Mouse (Mus musculus): ENCODE measurements around the gene BB287469. TPM values are rescaled to one million over a fixed set of nuclear protein-coding genes. Genes with fewer than 3 reads are reported as not detected.
"Not testable (repeated sequence)": the region's sequence is repeated elsewhere in the genome, so short reads cannot be mapped to it uniquely, and the experiment has no call there.

BB287469 gene
- polyA plus RNA-seq (2014; fragmentation: Nextera tagmentation; extraction: Ambion mirVana) = not detected in 2 replicates

DNA sequence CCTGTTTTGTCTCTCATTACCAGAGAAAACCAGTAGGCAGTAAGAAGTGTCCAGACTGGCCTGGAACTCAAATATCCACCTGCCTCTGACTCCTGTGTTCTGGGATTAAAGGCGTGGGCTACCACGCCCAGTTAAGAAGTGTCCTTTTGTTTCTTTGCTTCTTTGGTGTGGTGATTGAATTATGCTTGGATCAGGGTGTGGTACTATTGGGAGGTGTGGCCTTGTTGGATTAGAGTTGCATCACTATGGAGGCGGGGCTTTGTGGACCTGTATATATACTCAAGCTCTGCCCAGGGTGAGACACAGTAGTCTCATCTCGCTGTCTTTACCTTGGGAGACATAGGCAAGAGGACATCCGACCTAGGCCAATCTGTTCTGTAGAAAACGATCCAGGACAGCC lies at the start of gene BB287469:
Gene BB287469, plus strand, starts transcription at position 301 of the 400 bp plus-strand sequence.
- H3K4me3 ChIP-seq (ENCODE audit: low read depth, low read length); H3K9me3 ChIP-seq (ENCODE audit: control insufficient read depth, low read length): not testable (repeated sequence)
- WGBS = 92% methylated on average over 4 of the region's 6 CpGs

DNA sequence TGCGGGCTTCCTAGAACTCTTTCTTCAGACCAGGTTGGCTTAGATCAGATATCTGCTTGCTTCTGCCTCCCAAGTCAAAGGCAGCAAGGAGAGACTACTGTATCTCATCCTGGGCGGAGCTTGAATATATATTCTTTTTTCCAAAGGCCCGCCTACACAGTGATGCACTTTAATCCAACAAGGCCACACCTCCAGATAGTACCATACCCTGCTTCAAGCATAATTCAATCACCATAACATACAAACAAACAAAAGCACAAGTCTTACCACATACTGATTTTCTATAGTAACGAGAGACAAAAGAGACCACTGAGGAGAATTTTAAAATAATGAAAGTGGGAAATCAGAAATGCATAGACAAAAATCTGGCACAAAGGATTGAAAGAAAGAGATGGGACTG lies 40.7 kb upstream of the BB287469 start, which contains the start of gene Gm21319:
Gene Gm21319, minus strand, starts transcription at position 101 of the 400 bp plus-strand sequence.
- H3K4me1 ChIP-seq (ENCODE audit: control insufficient read depth, insufficient read depth, low read length); H3K9me3 ChIP-seq (ENCODE audit: control insufficient read depth, low read length); H3K9ac ChIP-seq (ENCODE audit: low read length); H3K4me3 ChIP-seq (ENCODE audit: low read depth, low read length); H3K27me3 ChIP-seq (ENCODE audit: control insufficient read depth, insufficient read depth, low read length); H3K4me2 ChIP-seq; DNase-seq (ENCODE audit: low spot score, missing footprints); H3K27ac ChIP-seq (ENCODE audit: low read depth, low read length); H3K36me3 ChIP-seq (ENCODE audit: control insufficient read depth, insufficient read depth, low read length); ATAC-seq (ENCODE audit: low FRiP score): not testable (repeated sequence)
- WGBS = 82% methylated on average over 4 of the region's 4 CpGs

More for the DNA sequence above, at the start of gene BB287469:
- H3K36me3 ChIP-seq (ENCODE audit: control insufficient read depth, insufficient read depth, low read length); H3K27me3 ChIP-seq (ENCODE audit: control insufficient read depth, insufficient read depth, low read length); ATAC-seq (ENCODE audit: low FRiP score); H3K27ac ChIP-seq (ENCODE audit: low read depth, low read length); H3K4me2 ChIP-seq; DNase-seq (ENCODE audit: low spot score, missing footprints); H3K9ac ChIP-seq (ENCODE audit: low read length); H3K4me1 ChIP-seq (ENCODE audit: control insufficient read depth, insufficient read depth, low read length): not testable (repeated sequence)

- WGBS = 93% methylated on average over 1 of the region's 1 CpGs
- not testable (repeated sequence) for H3K4me2 ChIP-seq; ATAC-seq (ENCODE audit: low FRiP score)
These were observed 21.2 kb upstream of the BB287469 start, which contains the start of gene Gm21936 for GRCm38 (mm10) chr12:87795212-87795611. TSS of gene Gm21936 (plus strand) at chr12:87795512.

DNA sequence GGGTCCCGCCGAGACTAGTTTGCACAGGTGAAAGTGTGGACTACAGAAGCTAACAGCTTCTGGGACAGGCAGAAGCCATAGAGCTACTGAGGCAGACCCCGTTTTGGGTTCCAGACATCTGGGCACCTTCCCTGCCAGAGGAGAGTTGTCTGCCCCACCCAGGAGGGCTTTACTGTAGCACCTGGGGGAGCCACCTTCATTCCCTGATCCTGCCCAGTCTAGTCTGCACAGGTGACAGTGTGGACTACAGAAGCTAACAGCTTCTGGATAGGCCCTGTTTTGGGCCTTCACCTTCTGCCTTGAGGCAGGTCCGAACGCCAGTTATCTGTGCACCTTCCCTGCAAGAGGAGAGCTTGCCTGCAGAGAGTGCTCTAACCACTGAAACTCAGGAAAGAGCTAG lies 18.4 kb upstream of the BB287469 start:
- ATAC-seq (ENCODE audit: low FRiP score); H3K27ac ChIP-seq (ENCODE audit: low read depth, low read length); H3K9me3 ChIP-seq (ENCODE audit: control insufficient read depth, low read length); H3K36me3 ChIP-seq (ENCODE audit: control insufficient read depth, insufficient read depth, low read length); DNase-seq (ENCODE audit: low spot score, missing footprints); H3K27me3 ChIP-seq (ENCODE audit: control insufficient read depth, insufficient read depth, low read length); H3K4me2 ChIP-seq; H3K9ac ChIP-seq (ENCODE audit: low read length); H3K4me1 ChIP-seq (ENCODE audit: control insufficient read depth, insufficient read depth, low read length); H3K4me3 ChIP-seq (ENCODE audit: low read depth, low read length): not testable (repeated sequence)
- WGBS = 90% methylated on average over 3 of the region's 5 CpGs

More at GRCm38 (mm10) chr12:87795212-87795611, 21.2 kb upstream of the BB287469 start, which contains the start of gene Gm21936:
- H3K27ac ChIP-seq (ENCODE audit: low read depth, low read length); H3K36me3 ChIP-seq (ENCODE audit: control insufficient read depth, insufficient read depth, low read length); H3K27me3 ChIP-seq (ENCODE audit: control insufficient read depth, insufficient read depth, low read length); H3K4me1 ChIP-seq (ENCODE audit: control insufficient read depth, insufficient read depth, low read length); H3K4me3 ChIP-seq (ENCODE audit: low read depth, low read length); H3K9ac ChIP-seq (ENCODE audit: low read length); H3K9me3 ChIP-seq (ENCODE audit: control insufficient read depth, low read length); DNase-seq (ENCODE audit: low spot score, missing footprints): not testable (repeated sequence)

DNA sequence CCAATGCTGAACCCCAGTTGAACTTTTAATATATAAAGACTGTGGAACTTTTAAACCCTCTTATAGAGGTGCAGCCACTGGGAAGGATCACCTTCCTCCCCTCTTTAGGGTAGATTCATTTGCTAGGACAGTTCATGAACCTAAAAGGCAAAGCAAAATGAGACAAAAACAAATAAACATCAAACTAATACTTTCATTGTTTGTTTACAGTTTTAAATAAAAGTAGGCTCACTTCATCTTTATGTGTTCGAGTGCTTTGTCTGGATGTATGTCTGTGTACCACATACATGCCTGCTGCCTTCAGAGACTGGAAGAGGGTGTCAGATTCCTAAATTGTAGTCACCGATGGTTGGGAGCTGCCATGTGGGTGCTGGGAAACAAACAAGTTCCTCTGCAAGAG lies 25.9 kb downstream of the BB287469 start, which contains the start of gene Gm2001:
Gene Gm2001, minus strand, starts transcription at position 101 of the 400 bp plus-strand sequence.
- H3K4me2 ChIP-seq; H3K9me3 ChIP-seq (ENCODE audit: control insufficient read depth, low read length); H3K27ac ChIP-seq (ENCODE audit: low read depth, low read length); H3K4me1 ChIP-seq (ENCODE audit: control insufficient read depth, insufficient read depth, low read length); DNase-seq (ENCODE audit: low spot score, missing footprints); H3K4me3 ChIP-seq (ENCODE audit: low read depth, low read length); H3K27me3 ChIP-seq (ENCODE audit: control insufficient read depth, insufficient read depth, low read length); ATAC-seq (ENCODE audit: low FRiP score); H3K9ac ChIP-seq (ENCODE audit: low read length); H3K36me3 ChIP-seq (ENCODE audit: control insufficient read depth, insufficient read depth, low read length): not testable (repeated sequence)
- WGBS = 81% methylated on average over 1 of the region's 2 CpGs

DNA sequence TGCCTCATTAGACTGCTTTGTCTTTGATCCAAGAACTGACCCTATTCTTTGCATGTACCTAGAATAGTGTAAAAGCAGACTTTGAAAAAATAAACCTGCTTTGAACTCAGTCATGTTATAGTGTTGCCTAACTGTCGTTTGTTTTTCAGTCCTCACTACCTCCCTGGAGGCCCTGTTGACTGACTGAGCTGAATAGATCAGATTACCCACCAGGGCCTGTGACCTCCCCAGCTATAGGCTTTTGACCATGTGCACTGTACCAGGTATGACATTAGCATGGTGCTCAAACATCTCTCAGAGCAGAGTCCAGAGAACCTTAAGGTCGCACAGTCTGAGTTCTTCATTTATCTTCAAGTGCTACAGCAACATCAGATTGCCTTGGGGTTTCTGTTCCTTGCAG lies 34.3 kb downstream of the BB287469 start:
- H3K9ac ChIP-seq (ENCODE audit: low read length); H3K4me2 ChIP-seq; H3K4me3 ChIP-seq (ENCODE audit: low read depth, low read length); H3K9me3 ChIP-seq (ENCODE audit: control insufficient read depth, low read length); ATAC-seq (ENCODE audit: low FRiP score); DNase-seq (ENCODE audit: low spot score, missing footprints); H3K27me3 ChIP-seq (ENCODE audit: control insufficient read depth, insufficient read depth, low read length); H3K36me3 ChIP-seq (ENCODE audit: control insufficient read depth, insufficient read depth, low read length); H3K4me1 ChIP-seq (ENCODE audit: control insufficient read depth, insufficient read depth, low read length); H3K27ac ChIP-seq (ENCODE audit: low read depth, low read length): not testable (repeated sequence)
- no CpG with 5 or more reads among the region's 2 CpGs for WGBS

DNA sequence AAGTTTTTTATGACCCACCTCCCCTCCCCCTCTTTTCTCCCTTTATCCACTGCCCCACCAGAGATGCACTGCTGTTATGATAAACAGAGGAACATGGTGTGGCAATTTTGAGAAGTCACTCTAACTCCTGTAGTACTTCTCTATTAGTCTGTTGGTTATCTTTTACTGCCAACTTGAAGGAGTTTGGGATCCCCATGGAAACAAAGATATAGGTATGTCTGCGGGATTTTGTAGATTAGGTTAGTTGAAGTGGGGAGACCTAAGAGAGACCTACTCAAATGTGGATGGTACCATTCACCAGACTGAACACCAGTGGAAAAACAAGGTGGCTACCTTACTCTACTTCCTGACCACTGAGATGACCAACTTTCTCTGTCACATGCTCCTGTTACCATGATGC lies 39.7 kb downstream of the BB287469 start:
- not testable (repeated sequence) for H3K27ac ChIP-seq (ENCODE audit: low read depth, low read length); H3K36me3 ChIP-seq (ENCODE audit: control insufficient read depth, insufficient read depth, low read length); H3K9me3 ChIP-seq (ENCODE audit: control insufficient read depth, low read length); H3K9ac ChIP-seq (ENCODE audit: low read length); ATAC-seq (ENCODE audit: low FRiP score); H3K4me1 ChIP-seq (ENCODE audit: control insufficient read depth, insufficient read depth, low read length); H3K4me2 ChIP-seq; H3K4me3 ChIP-seq (ENCODE audit: low read depth, low read length); DNase-seq (ENCODE audit: low spot score, missing footprints); H3K27me3 ChIP-seq (ENCODE audit: control insufficient read depth, insufficient read depth, low read length)
- 79% methylated on average over 1 of the region's 1 CpGs for WGBS

DNA sequence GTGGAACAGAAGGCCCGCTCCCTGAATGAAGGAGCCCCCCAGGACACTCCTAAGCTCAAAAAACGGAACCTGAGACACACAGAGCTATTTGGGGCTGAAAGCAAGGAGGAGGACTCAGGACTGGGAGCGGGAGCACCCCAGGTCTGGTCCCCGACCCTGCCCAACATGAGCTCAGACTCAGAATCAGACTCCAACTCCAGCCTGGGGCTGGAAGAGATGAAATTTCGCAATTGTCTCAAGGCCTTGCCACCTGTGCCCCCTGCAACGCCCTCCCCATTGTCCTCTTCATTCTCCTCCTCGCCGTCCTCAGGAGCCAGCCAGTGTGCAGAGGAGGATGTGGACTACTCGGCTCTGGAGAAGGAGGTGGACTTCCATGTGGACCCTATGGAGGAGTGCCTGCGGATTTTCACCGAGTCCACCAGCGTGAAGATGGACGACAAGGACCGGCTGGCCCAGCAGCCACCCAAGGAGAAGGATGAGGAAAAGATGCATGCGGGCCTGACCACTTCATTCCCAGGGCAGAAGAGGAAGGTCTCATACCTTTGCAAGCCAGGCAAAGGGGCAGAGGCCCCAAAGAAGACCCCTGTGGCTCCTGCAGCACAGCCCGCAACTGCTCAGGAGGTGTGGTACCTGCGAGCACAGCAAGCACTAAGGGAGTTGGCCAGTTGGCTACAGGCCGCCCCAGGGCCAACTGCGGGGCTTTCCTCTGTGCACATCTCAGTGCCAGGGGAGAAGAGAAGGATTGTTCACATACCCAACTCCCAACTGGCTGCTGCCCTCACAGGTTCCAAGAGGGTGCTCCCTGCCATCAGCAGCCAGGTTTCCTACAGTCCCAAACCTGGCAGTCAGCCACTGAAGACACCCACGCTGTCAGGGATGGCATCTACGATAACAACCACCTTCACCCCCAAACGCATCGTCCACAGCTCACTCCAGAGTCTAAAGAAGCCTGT lies 45.6 kb downstream of the BB287469 start:
- H3K27ac ChIP-seq (ENCODE audit: low read depth, low read length); H3K4me3 ChIP-seq (ENCODE audit: low read depth, low read length): not testable (repeated sequence)

DNA sequence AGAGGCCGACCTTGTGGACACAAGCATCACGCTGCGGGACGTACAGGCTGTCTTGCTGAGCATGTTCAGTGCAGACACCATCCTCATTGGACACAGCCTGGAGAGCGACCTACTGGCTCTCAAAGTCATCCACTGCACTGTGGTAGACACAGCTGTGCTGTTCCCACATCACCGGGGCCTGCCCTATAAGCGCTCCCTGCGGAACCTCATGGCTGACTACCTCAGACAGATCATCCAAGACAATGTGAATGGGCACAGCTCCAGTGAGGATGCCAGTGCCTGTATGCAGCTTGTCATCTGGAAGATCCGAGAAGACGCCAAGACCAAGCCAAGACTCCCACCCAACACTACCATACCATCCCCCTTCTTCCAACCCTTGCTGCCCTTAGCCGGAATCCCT lies 47.3 kb downstream of the BB287469 start:
- peak; percentile 34; the same call in 1 of the 2 replicates for ATAC-seq (ENCODE audit: low FRiP score)
- not testable (repeated sequence) for DNase-seq (ENCODE audit: low spot score, missing footprints); H3K9ac ChIP-seq (ENCODE audit: low read length); H3K4me1 ChIP-seq (ENCODE audit: control insufficient read depth, insufficient read depth, low read length); H3K4me2 ChIP-seq; H3K27ac ChIP-seq (ENCODE audit: low read depth, low read length); H3K36me3 ChIP-seq (ENCODE audit: control insufficient read depth, insufficient read depth, low read length); H3K9me3 ChIP-seq (ENCODE audit: control insufficient read depth, low read length); H3K4me3 ChIP-seq (ENCODE audit: low read depth, low read length); H3K27me3 ChIP-seq (ENCODE audit: control insufficient read depth, insufficient read depth, low read length)
- WGBS = 95% methylated on average over 7 of the region's 11 CpGs

More for the DNA sequence above, 45.6 kb downstream of the BB287469 start:
- H3K9ac ChIP-seq (ENCODE audit: low read length); DNase-seq (ENCODE audit: low spot score, missing footprints); H3K4me1 ChIP-seq (ENCODE audit: control insufficient read depth, insufficient read depth, low read length); H3K4me2 ChIP-seq; H3K36me3 ChIP-seq (ENCODE audit: control insufficient read depth, insufficient read depth, low read length); H3K9me3 ChIP-seq (ENCODE audit: control insufficient read depth, low read length); H3K27me3 ChIP-seq (ENCODE audit: control insufficient read depth, insufficient read depth, low read length); ATAC-seq (ENCODE audit: low FRiP score): not testable (repeated sequence)
- 82% methylated on average over 23 of the region's 23 CpGs for WGBS
